Mouse (Mus musculus): ENCODE results near the gene Src.
"Not testable (repeated sequence)": the region's sequence is repeated elsewhere in the genome, so short reads cannot be mapped to it uniquely, and the experiment has no call there.

The Src gene

DNA sequence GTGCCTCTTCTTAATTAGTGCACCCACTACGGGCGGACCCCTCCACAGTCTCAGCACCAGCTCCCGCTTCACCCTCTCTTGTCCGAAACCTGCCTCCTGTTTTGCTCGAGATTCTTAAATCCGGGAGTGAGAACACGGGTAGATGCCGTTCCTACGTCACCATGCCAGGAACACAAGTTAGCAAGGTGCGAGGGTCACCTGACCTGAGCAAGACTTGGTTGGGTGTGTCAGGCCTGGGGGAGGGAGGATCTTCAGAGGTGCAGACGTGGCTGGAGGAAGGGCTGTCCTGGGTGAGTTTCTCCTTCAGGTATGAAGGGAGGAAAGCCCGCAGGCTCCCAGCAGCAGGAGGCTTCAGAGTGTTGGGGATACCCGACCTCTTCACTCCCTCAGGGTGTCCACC, at the start of gene Src:
Src (plus strand) TSS at position 239 of the 400 bp plus-strand sequence.
- DNase-seq (ENCODE audit: low read depth, low spot score) = no peak

DNA sequence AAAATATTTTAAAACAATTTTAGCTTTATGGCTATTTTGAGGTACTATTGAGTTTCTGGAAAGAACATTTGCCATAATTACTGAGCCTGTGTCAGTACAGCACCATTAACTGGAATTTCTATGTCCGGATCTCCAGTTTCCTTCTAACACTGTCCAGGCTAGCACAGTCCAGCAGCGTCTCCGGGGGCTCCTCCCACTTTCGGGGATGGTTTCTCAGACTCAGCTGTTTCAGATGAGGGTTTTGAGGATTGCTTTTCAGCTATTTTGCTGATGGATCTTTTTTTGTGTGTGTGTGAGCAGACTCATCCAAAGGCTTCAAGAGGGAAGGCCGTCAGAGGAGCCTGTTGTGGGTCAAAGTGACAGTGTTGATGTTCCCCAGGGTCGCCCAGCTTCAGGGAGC, 46.5 kb upstream of the Src start:
- no peak for DNase-seq (ENCODE audit: low read depth, low spot score)

DNA sequence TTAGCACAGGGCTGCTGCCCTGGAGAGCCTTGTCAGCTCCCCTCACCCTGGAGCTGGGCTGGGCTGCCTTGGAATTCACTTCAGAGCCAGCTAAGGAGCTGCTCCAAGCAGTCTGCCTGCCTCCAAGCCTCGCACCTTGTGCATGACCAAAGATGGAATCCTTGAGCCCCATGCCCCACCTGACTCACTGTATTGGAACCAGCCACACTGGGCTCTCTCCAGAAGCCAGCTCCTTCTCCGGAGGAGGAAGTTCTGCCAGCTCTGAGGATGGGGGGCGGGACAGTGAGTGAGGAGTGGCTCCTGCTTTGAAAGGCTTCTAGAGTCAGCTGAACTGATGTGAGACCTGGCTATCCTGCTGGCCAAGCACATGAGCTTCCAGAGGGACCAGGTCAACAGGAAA, 44.6 kb upstream of the Src start:
- DNase-seq (ENCODE audit: low read depth, low spot score) = no peak

DNA sequence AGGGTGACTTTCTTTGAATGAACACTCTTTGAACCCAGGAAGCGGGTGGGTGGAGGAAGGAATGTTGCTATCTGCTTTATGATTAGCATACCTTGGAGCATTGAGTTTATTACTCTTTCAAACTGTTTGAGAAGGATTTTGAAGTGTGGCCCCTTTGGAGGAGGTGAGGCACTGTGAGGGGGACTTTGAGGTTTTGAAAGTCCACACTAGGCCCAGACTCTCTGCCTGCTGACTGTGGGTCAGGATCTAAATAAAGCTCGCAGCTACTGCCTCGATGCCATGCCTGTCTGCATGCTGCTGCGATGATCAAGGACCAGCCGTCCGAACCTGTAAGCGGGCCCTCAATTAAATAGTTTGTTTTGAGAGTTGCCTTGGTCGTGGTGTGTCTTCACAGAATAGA, 43.2 kb upstream of the Src start:
- no peak for DNase-seq (ENCODE audit: low read depth, low spot score)

DNA sequence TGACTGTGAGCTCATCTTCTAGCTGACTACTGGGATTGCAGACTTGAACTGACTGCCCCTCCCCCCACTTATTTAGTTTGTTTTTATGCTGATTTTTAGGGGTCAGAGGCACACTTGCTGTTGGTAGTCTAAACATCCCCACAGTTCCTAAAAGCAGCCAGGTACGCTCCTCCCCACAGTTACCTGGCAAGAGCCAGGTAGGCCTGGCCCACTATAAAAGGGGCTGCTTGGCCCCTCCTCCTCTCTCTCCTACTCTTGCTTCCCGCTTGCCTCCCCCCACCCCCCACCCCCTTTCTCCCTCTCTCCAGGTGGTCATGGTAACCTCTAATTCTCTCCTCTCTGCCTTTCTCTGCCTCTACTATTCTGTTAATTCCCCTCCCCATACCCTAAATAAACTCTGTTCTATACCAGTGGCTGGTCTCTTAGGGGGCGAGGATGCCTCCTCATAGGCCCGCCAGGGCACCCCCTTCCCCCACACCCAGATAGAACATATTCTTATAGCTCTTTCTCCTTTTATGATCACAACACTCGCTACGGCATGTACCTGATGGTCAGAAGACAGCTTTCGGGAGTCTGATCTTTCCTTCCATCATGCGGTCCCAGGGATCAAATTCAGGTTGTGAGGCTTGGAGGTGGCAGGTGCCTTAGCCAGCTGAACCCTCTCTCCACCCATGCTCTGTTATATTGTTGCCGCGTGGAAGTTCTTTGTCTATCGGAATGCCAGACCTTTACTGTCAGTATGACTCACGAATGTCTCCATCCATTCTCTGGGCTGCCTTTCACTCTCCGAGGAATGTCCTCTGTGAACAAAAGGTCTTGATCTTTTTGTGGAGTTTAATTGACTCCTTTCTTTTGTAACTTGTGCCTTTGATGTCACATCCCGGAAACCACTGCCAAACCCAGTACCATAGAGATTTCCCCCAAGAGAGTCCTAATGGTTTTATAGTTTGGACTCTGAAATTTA, 42.2 kb upstream of the Src start:
- no peak for DNase-seq (ENCODE audit: low read depth, low spot score)

DNA sequence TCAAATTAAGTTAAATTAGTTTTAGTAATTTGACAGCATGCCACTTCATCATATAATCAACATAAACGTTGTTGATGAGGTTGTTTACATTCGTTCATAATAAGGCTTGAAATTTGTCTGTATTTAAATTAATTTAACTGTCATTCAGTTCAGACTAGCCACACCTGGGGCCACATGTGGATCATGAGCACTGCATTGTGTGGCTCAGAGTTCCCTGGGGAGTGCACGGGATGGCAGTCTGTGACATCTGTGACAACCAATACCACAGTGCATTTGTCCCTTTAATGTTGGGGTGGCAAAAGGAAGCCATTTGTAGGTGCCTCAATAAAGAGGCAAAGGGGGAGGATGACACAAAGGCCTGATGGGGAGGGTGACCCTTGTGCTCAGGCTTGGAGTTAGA, 41.2 kb upstream of the Src start:
- DNase-seq (ENCODE audit: low read depth, low spot score) = no peak

DNA sequence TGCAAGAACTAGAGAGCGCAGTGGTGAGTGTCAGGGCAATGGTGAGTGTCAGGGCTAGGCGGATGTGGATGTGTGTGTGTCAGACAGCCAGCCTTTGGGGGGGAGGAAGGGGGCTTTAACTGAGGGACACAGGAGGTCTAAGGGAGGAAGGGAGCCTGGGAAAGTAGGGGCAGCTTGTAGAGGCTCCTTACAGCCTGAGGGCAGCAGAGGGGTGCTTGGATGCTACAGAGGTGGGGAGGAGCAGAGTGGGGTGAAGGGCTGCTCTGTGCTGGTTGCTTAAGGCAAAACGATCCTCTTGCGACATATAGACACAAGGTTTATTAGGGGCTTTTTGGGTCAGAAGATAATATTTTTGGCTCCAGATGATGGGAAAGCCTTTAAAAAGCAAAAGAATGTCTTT, 33.4 kb upstream of the Src start:
- DNase-seq (ENCODE audit: low read depth, low spot score) = no peak

DNA sequence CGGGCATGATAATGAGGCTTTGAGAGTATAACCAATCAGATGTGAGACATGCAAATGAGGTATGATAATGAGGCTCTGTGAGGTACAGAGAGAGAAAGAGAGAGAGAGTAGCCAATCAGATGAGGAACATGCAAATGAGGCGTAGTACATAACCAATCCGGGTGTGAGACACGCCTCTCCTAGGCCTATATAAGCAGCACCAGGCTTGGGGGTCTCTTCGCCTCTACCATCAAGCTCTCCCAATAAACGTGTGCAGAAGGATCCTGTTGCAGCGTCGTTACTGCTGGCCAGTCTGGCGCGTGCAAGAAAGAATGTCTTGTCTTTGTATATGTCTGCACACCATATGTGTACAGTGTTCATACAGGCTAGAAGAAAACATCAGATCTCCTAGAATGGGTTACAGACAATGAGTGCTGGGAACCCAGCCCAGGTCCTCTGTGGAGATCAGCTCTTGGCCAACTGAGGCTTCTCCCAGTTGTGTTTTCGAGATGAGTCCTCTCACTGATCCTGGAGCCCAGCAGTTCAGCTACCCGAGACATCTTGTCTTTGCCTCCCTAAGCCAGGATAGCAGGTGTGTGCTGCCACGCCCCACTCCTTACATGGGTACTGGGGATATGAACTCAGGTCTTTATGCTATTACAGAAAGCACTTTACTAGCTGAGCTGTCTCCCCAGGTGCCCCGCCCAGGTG, 29.2 kb upstream of the Src start:
- not testable (repeated sequence) for DNase-seq (ENCODE audit: low read depth, low spot score)

DNA sequence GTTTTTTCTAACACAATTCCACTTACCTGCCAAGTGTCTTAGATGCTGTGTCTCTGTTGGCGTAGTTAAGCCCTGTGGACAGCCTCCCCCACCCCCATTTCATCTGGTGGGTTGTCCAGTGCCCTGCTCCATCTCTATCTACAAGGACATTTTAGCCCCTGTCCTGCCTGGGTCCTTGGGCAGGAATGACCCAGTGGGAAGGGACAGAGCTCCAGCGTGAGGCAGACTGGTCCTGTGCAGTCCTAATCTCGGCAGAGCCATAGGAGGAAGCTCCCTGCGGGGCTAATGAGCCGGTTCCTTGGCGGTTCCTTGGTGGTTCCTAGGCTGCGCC, 28.7 kb upstream of the Src start:
- no peak for DNase-seq (ENCODE audit: low read depth, low spot score)

DNA sequence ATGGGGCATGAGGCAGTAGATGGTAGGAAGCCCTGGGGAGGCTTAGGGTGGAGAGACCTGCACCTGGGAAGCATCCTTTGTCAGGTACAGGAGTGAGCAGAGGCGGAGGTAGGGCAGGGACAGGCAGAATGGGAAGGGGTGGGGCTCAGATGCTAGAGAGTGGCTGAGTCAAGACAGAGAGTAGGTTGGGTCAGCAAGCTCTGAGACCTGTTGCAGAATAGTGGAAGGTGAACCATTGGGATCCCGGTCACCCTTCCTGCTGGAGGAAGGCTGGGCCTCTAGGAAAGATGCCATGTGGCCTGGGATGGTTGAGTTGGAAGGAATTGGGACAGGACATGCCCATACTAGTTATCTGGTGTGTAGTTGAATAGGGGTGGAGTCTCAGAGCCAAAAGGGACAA, 25.9 kb upstream of the Src start:
- no peak for DNase-seq (ENCODE audit: low read depth, low spot score)

DNA sequence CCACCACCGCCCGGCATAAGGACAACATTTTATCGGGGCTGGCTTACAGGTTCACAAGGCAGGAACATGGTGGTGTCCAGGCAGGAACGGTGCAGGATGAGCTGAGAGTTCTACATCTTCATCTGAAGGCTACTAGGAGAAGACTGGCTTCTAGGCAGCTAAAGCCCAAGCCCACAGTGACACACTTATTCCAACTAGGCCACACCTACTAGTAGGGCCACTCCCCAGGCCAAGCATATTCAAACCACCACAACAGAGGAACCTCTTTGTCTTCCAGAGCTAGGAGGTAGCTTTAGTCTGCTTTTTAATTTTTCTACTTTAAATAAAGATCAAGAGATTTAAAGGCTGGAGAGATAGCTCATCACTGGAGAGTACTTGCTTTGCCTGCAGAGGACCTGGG, 24.7 kb upstream of the Src start:
- no peak for DNase-seq (ENCODE audit: low read depth, low spot score)

DNA sequence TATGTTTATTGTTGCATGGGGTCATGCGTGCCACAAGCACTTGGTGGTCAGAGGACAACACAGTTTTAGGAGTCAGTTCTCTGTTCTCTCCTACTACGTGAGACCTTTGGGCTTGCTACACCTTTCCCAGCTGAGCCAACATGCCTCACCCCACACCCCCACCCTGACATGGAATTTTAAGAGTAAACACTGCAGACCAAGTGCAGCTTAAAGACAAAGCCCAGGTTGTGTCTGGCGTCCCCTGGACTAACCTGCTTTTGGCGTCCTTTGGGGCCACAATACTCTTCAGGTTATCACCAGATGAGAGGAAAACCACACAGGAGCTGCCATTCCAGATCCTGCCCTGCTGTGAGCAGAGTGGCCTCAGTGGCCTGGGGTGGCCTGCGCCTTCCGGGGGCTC, 23.4 kb upstream of the Src start:
- no peak for DNase-seq (ENCODE audit: low read depth, low spot score)

DNA sequence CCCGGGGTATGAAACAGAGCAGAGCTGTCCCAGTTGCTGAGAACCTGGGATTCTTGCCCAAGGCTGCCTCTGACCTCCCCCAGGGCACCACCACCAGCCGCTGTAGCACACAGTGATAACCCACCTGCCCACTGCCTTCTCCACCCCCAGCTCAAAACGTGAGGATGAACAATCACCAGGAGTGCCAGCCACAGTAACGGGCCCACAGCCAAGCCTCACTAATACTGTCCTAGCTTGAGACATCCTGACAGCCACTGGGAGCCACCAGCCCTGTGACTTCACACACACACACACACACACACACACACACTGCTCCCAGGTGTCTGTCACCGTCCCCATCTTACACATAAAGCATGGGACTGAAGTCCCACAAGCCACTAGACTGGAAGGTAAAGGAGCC, 22.9 kb upstream of the Src start:
- DNase-seq (ENCODE audit: low read depth, low spot score) = no peak

DNA sequence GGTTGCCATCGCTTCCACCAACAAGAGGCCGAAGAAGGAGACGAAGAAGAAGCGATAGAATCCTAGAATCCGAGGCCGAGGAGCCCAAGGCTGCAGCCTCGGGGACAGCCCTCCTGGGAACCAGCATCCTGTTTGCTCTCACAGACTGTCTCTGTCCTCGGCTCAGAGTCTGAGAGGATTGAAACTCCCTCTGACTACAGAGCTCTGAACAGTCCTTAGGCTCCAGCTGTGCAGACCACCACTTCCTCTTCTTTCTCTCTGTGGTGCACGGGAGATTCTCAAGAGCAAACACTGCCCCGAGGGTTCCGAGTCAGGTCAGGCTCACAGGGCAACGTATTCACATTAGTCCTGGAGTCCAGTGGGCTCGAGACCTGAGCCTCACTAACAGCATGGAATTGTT, 22.3 kb upstream of the Src start:
- DNase-seq (ENCODE audit: low read depth, low spot score) = no peak

DNA sequence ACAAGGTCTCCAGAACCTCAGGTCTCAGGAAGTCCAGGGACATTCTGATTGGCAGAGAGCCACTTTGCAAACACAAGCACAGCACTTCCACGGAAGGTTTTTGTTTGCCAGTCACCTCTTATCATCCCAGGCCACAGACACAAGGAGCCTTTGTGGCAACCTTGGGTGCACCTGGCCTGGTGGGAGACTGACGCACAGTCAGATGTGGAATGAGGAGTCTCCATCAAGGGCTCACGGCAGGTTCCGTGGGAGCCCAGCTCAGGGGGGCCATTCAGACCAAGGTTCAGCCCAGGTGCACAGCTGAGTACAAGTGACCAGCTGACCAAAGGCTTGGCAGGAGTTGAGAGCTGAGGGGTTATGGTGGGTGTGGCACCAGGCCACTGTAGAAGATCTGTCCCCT, 20.9 kb upstream of the Src start:
- no peak for DNase-seq (ENCODE audit: low read depth, low spot score)

DNA sequence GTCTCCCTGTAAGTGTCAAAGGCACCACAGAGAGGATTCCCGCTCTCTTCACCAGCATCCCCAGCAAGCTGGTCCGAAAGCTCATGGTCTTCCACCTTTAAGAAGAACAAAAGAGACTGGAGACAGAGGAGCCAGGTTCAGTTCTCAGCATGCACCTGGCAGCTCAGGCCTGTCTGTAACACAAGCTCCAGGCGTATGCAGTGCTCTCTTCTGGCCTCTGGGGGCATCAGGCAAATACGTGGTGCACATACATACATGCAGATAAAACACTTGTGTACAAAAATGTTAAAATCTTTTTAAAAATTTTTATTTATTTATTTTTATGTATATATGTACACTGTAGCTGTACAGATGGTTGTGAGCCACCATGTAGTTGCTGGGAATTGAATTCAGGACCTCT, 19.7 kb upstream of the Src start:
- DNase-seq (ENCODE audit: low read depth, low spot score) = no peak

DNA sequence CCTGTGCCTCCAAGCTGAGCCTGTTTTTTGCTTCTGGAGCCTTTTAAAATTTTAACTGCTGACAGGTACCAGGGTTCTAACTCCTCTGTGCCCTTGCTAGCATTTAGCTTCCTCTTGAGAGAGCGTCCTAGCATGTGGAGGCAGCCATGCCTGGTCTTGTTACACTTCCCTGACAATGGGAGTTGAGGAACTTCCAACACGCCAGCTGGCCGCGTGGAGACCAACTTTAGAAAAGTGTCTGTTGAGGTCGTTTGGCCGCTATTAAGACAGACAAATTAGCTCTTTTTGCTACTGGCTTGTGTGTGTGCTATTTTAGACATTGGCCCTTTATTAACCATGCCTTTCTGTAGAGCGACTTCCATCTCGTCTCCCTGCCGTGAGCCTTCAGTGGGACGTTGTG, 18.4 kb upstream of the Src start:
- DNase-seq (ENCODE audit: low read depth, low spot score) = no peak

DNA sequence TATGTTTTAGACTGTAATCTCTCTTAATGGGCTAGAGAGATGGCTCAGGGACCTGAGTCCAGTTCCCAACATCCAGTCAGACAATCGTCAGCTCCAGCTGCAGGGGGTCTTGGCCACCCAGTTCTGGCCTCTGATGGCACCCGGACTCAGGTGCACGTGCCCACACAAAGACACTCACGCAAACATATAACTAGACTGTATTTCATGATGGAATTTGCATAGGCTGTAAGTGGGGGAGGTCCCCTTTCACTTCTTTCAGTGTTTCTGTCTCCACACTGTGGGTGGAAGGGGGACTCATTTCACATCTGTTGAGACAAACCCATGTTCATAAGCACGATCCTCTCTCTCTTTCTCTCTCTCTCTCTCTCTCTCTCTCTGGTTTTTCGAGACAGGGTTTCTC, 17.8 kb upstream of the Src start:
- DNase-seq (ENCODE audit: low read depth, low spot score) = no peak

DNA sequence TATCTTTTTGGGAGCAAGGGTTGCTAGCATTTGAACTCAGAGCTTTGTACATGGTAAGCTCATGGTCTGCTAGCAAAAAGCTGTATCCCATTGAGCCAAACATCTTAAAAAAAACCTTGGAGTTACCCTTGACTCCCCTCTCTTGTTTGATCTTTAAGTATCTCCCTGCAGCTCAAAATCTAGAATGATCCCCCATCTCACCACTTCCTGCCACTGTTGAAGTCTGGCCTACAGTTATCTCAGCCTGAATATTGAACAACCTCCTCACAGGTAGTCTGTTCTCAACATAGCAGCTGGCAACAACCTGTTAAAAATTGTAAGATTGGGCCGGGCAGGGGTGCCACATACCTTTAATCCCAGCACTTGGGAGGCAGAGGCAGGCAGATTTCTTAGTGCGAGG, 17.0 kb upstream of the Src start:
- no peak for DNase-seq (ENCODE audit: low read depth, low spot score)

DNA sequence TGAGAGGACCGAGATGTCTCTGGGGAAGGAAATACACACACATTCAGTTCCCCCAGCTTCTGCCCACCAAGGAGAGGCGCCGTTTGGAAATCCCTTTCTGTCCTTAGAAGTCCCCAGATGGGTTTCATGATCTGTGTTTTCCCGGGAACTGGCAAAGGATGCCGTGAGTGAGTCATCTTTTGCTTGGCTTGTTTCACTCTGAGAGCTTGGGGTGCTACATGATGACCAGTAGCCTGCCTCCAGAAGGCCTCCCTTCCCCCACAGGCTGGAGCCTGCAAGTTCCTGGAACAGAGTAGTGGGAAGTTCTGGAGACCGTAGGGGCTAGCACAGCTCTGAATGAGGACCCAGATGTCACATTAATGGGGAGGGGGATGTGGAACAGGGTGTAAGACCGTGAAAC, 10.6 kb upstream of the Src start:
- DNase-seq (ENCODE audit: low read depth, low spot score) = no peak

DNA sequence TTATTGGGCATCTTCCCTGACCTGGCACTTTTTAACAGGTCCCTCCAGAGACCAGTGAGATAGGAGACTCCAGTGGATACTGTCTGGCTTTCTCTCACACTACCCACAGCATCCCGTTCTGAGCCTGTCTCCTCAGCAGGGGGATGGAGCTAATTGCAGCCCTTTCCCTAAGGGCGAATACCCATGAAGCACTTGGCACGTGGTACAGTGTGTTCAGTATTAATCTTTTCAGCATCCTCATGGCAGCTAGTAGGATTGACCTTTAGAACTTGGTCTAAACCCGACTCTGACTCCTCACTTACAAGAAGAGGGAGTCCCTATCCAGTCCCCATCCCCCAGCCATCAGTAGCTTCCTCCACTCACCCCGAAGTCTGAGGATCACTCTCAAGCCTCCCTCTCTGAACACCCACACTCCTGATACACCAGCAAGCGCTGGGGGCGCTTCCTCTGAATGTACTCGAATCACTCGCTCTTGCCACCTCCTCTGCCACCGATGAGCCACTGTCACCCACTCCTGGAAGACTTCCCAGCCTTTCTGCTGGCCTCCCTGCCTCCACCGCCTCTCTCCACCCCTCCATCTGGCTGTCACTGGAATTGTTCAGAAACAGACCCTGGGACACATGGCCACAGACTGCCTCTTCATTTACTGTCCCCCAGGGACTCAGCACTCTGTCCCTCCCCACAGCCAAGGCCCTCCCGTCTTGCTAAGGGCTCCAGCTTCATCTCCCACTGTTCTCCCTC, 8.3 kb upstream of the Src start:
- DNase-seq (ENCODE audit: low read depth, low spot score) = no peak

DNA sequence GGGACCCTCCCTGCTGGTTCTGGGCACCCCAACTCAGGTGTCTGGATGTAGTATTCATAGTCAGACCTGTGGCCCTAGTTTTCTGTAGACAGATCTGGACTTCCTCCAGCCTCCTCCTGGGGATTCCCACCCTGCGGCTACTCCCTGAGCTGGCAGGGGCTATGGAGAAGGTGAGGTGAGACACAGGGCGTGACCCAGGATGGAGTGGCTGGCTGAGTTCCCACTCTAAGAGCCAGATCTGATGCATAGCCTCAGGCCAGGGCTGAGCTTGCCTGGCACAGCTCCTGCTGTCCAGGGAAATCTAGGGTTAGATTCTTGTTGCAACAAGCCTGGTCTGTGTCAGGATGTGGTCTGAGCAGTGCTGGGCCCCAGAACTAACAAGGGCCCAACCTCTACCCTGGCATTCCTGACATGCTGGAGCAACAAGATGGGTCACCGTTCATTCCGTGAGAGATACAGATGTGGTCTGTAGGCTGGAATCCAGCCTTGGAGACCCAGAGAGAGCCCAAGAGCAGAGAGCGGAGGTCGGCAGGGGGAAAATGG, 7.0 kb upstream of the Src start:
- no peak for DNase-seq (ENCODE audit: low read depth, low spot score)

Measured in c-Kit-negative CD71-positive TER-119-positive erythroid progenitor cells, embryonic 14.5 days (primary cell).